Mouse (Mus musculus) kidney, embryonic 14.5 days (tissue): Measurements from ENCODE around the gene Hesx1. TPM values are rescaled to one million over a fixed set of nuclear protein-coding genes. Genes with fewer than 3 reads are reported as not detected.
A peak's percentile ranks its signal among the peaks of the same experiment; 100 is the strongest.

Experiments
- ATAC-seq: fragments of 200-750 bp; cut with Nextera tagmentation; 2 replicates; pipeline ENCODE4 v1.8.0; 2017; ENCODE audit warnings: moderate number of reproducible peaks, mild to moderate bottlenecking, moderate TSS enrichment, moderate library complexity; ENCODE audit not compliant: low FRiP score, low TSS enrichment
- H3K27ac ChIP-seq: fragments of 300-500 bp; sonication (generic); 2 replicates; pipeline ENCODE4 v1.5.1; 2014; ENCODE audit warnings: low read depth, mild to moderate bottlenecking, low read length, moderate library complexity, mixed read lengths
- H3K27me3 ChIP-seq: fragments of 300-500 bp; sonication (generic); 2 replicates; pipeline ENCODE4 v1.6.1; 2014; ENCODE audit warnings: mild to moderate bottlenecking, low read length; ENCODE audit not compliant: control insufficient read depth, insufficient read depth
- H3K36me3 ChIP-seq: fragments of 300-500 bp; sonication (generic); 2 replicates; pipeline ENCODE4 v1.6.1; 2014; ENCODE audit warnings: low read length, mixed read lengths; ENCODE audit not compliant: control insufficient read depth, insufficient read depth
- H3K4me1 ChIP-seq: fragments of 300-500 bp; sonication (generic); 2 replicates; pipeline ENCODE4 v1.6.1; 2014; ENCODE audit warnings: low read length, mixed read lengths; ENCODE audit not compliant: control insufficient read depth, insufficient read depth
- H3K4me2 ChIP-seq: fragments of 300-500 bp; sonication (generic); replicated peaks from 2 replicates; pipeline ENCODE4 v1.6.1; 2014; ENCODE audit warnings: low read depth, mild to moderate bottlenecking, low read length
- H3K4me3 ChIP-seq: fragments of 300-500 bp; sonication (generic); 2 replicates; pipeline ENCODE4 v1.5.1; 2014; ENCODE audit warnings: mild to moderate bottlenecking, low read length
- H3K9ac ChIP-seq: fragments of 300-500 bp; sonication (generic); 2 replicates; pipeline ENCODE4 v1.6.1; 2014; ENCODE audit warnings: low read depth, mild to moderate bottlenecking, low read length, moderate library complexity
- H3K9me3 ChIP-seq: fragments of 300-500 bp; sonication (generic); 2 replicates; pipeline ENCODE4 v1.6.1; 2016; ENCODE audit warnings: low read length; ENCODE audit not compliant: control insufficient read depth
- WGBS: fragments of 180-500 bp; shearing (Covaris S2); extraction: QIAGEN DNeasy Blood & Tissue Kit; methylation state at CpG from one replicate; pipeline ENCODE4 v1.1.7; 2014; 5-methylcytosine and 5-hydroxymethylcytosine counted together
- polyA plus RNA-seq: library from polyadenylated mRNA; unstranded; fragments of >200 nt; fragmentation: Nextera tagmentation; extraction: Ambion mirVana; gene quantifications from 2 replicates; pipeline ENCODE4 v1.2.1, GENCODE M21; 2014

Hesx1 gene
- polyA plus RNA-seq, 1 experiment from 2014 or later = 0.99 TPM

GRCm38 (mm10) chr14:26993427-26993826 is 789 bp upstream of the Hesx1 start:
- H3K27ac ChIP-seq = peak overlapping the region; percentile 65; the same call in 1 of the 2 replicates
- no peak overlapping the region for H3K9ac ChIP-seq
- H3K27me3 ChIP-seq = no peaks in the 10 kb centered on the region
- H3K9me3 ChIP-seq = no peaks in the 10 kb centered on the region
- no peaks in the 10 kb centered on the region for H3K36me3 ChIP-seq
- WGBS = 26% methylated on average over 3 of the region's 3 CpGs
- no peak overlapping the region for H3K4me2 ChIP-seq
- H3K4me1 ChIP-seq = peaks cover 12% of the 10 kb centered on the region
- ATAC-seq = no peak
- no peak overlapping the region for H3K4me3 ChIP-seq

DNA sequence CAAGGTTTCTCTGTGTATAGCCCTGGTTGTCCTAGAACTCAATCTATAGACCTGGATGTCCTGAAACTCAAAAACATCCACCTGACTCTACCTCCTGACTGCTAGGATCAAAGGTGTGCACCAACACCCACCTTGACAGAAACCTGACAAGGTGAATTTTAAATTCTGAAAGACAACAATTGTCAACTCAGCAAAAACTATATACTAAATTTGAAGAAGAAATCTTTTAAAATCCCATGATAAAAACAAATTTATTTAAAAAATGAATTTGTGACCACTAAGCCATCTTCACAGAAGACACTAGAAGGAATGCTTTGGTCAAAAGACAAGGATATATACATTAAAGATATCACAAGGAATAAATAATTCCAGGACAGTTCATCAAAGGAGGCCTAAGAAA is 2.0 kb downstream of the Hesx1 start:
- peaks cover 12% of the 10 kb centered on the region for H3K4me1 ChIP-seq
- no peak for ATAC-seq
- no peak overlapping the region for H3K9ac ChIP-seq
- H3K9me3 ChIP-seq = no peaks in the 10 kb centered on the region
- H3K36me3 ChIP-seq = no peaks in the 10 kb centered on the region
- H3K4me2 ChIP-seq = no peak overlapping the region
- no peak overlapping the region for H3K4me3 ChIP-seq
- H3K27me3 ChIP-seq = no peaks in the 10 kb centered on the region
- H3K27ac ChIP-seq = no peak overlapping the region

GRCm38 (mm10) chr14:27000386-27000785 is 6.2 kb downstream of the Hesx1 start:
- 5% methylated on average over 11 of the region's 11 CpGs for WGBS
- H3K4me1 ChIP-seq = no peaks in the 10 kb centered on the region
- H3K27me3 ChIP-seq = no peaks in the 10 kb centered on the region
- no peak overlapping the region for H3K4me3 ChIP-seq
- H3K4me2 ChIP-seq = peak overlapping the region; percentile 33
- no peak overlapping the region for H3K9ac ChIP-seq
- H3K9me3 ChIP-seq = no peaks in the 10 kb centered on the region
- no peak overlapping the region for H3K27ac ChIP-seq
- no peaks in the 10 kb centered on the region for H3K36me3 ChIP-seq
- ATAC-seq = no peak

DNA sequence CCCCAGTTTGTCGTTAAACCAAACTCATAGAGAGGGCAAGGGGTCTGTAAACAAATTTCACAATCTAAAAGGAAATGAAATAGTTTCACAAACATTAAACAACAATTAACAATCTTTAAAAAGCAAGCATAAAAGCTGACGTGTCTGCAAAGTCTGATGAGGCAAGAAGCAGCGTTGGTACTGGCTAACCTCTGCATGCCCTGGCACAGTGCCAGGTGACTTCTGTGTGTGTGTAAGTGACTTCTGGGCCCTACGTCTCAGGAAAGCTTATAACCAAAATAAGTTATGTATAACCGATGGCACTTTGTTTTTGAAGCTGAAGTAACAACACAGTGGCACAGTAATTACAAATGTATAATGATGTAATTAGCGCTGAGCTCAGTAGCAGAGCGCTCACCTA is 10.7 kb downstream of the Hesx1 start:
- Histone ChIP-seq H3K4me3 (no peak overlapping the region), H3K4me1 (no peaks in the 10 kb centered on the region), H3K36me3 (no peaks in the 10 kb centered on the region), H3K9me3 (no peaks in the 10 kb centered on the region), H3K27me3 (no peaks in the 10 kb centered on the region), H3K9ac (no peak overlapping the region), H3K4me2 (no peak overlapping the region), H3K27ac (no peak overlapping the region)
- 73% methylated on average over 7 of the region's 7 CpGs for WGBS
- ATAC-seq = no peak

DNA sequence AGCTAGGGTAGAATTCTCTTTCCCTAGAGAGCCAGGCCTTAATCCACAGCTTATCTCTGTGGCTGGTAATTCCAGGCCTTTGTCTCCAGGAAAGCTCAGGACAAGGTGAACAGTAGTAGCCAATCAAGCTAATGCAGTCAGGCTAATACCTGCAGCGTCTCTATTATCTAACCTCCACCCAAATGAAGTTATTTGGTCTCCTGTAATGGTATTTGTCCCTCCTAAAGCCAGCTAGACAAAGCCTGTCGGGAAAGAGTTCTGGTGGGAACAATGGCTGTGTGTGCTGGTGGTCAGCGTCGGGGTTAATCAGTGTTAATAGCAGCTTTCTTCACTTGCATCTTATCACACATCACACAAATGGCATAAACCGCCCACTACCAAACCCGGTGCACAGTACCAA is 11.7 kb downstream of the Hesx1 start:
- ATAC-seq = no peak

GRCm38 (mm10) chr14:27011561-27011960 is 17.3 kb downstream of the Hesx1 start:
- H3K4me1 ChIP-seq = no peaks in the 10 kb centered on the region
- H3K4me3 ChIP-seq = no peak overlapping the region
- H3K9ac ChIP-seq = no peak overlapping the region
- no peak overlapping the region for H3K27ac ChIP-seq
- H3K4me2 ChIP-seq = no peak overlapping the region
- no peaks in the 10 kb centered on the region for H3K36me3 ChIP-seq
- 84% methylated on average over 5 of the region's 5 CpGs for WGBS
- ATAC-seq = no peak
- H3K27me3 ChIP-seq = no peaks in the 10 kb centered on the region
- no peaks in the 10 kb centered on the region for H3K9me3 ChIP-seq

More for the DNA sequence above, 11.7 kb downstream of the Hesx1 start:
- no peaks in the 10 kb centered on the region for H3K27me3 ChIP-seq
- H3K9me3 ChIP-seq = no peaks in the 10 kb centered on the region
- H3K4me2 ChIP-seq = no peak overlapping the region
- H3K36me3 ChIP-seq = no peaks in the 10 kb centered on the region
- WGBS = 45% methylated on average over 6 of the region's 6 CpGs
- no peak overlapping the region for H3K27ac ChIP-seq
- H3K4me3 ChIP-seq = no peak overlapping the region
- H3K9ac ChIP-seq = no peak overlapping the region
- H3K4me1 ChIP-seq = no peaks in the 10 kb centered on the region

- no peak overlapping the region for H3K4me2 ChIP-seq
- no peaks in the 10 kb centered on the region for H3K4me1 ChIP-seq
- H3K9ac ChIP-seq = no peak overlapping the region
- WGBS = 27% methylated on average over 4 of the region's 4 CpGs
- no peak overlapping the region for H3K4me3 ChIP-seq
- ATAC-seq = peak; percentile 60; the same call in 1 of the 2 replicates
- no peaks in the 10 kb centered on the region for H3K9me3 ChIP-seq
- no peaks in the 10 kb centered on the region for H3K27me3 ChIP-seq
- no peaks in the 10 kb centered on the region for H3K36me3 ChIP-seq
- no peak overlapping the region for H3K27ac ChIP-seq
Observed at GRCm38 (mm10) chr14:27013658-27014057, 19.4 kb downstream of the Hesx1 start.

DNA sequence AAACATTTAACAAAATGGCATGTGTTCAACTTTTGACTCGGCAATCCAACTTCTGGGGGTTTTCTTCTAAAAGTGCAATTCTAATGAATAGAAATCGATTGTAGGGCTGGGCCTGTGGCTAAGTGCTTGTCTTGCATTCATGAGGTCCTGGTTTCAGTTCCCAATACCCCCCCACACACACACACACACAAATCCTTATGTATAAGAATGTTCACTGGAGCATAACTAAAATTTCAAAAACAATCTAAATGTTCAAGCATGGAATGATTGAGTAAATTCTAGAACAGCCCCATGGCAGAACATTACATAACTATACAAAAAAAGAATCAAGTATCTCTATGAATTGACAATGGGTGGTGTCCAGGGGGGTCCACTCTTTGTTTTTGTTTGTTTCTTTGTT is 23.7 kb downstream of the Hesx1 start:
- Histone ChIP-seq H3K9ac (no peak overlapping the region), H3K4me1 (no peaks in the 10 kb centered on the region), H3K4me2 (no peak overlapping the region), H3K4me3 (no peak overlapping the region), H3K27me3 (no peaks in the 10 kb centered on the region), H3K36me3 (no peaks in the 10 kb centered on the region), H3K27ac (no peak overlapping the region), H3K9me3 (no peaks in the 10 kb centered on the region)
- 83% methylated on average over 2 of the region's 2 CpGs for WGBS
- ATAC-seq = no peak

GRCm38 (mm10) chr14:27019850-27020249 is 25.6 kb downstream of the Hesx1 start:
- no peak overlapping the region for H3K9ac ChIP-seq
- ATAC-seq = no peak
- H3K4me2 ChIP-seq = no peak overlapping the region
- 81% methylated on average over 14 of the region's 14 CpGs for WGBS
- no peaks in the 10 kb centered on the region for H3K27me3 ChIP-seq
- H3K27ac ChIP-seq = no peak overlapping the region
- H3K4me1 ChIP-seq = no peaks in the 10 kb centered on the region
- no peak overlapping the region for H3K4me3 ChIP-seq
- no peaks in the 10 kb centered on the region for H3K9me3 ChIP-seq
- H3K36me3 ChIP-seq = no peaks in the 10 kb centered on the region

GRCm38 (mm10) chr14:27022876-27023275 is 28.7 kb downstream of the Hesx1 start:
- H3K9me3 ChIP-seq = no peaks in the 10 kb centered on the region
- no peak overlapping the region for H3K4me2 ChIP-seq
- H3K27me3 ChIP-seq = no peaks in the 10 kb centered on the region
- no peak overlapping the region for H3K9ac ChIP-seq
- H3K27ac ChIP-seq = no peak overlapping the region
- no peaks in the 10 kb centered on the region for H3K36me3 ChIP-seq
- H3K4me1 ChIP-seq = no peaks in the 10 kb centered on the region
- ATAC-seq = no peak
- H3K4me3 ChIP-seq = no peak overlapping the region
- WGBS = 38% methylated on average over 11 of the region's 11 CpGs
